Mouse (Mus musculus) hindbrain, embryonic 13.5 days (tissue): ENCODE measurements at regions not wholly inside any gene's neighbourhood (a gene's known extent, or its start where the extent isn't known, plus 50 kb on each side); places are given as distances from the start of the nearest gene placed in this dataset.
"Not testable (repeated sequence)": the region's sequence is repeated elsewhere in the genome, so short reads cannot be mapped to it uniquely, and the experiment has no call there.

Experiments
- ATAC-seq: fragments of 200-750 bp; cut with Nextera tagmentation; 2 replicates; pipeline ENCODE4 v1.8.0; 2017; ENCODE audit warnings: moderate TSS enrichment; ENCODE audit not compliant: low FRiP score
- H3K27ac ChIP-seq: fragments of 300-500 bp; sonication (generic); 2 replicates; pipeline ENCODE4 v1.5.1; 2015; ENCODE audit warnings: inconsistent platforms, mild to moderate bottlenecking, moderate library complexity
- H3K27me3 ChIP-seq: fragments of 300-500 bp; sonication (generic); 2 replicates; pipeline ENCODE4 v1.6.1; 2015; ENCODE audit warnings: mild to moderate bottlenecking, inconsistent platforms
- H3K36me3 ChIP-seq: fragments of 300-500 bp; sonication (generic); 2 replicates; pipeline ENCODE4 v1.6.1; 2015; ENCODE audit warnings: mild to moderate bottlenecking, inconsistent platforms
- H3K4me1 ChIP-seq: fragments of 300-500 bp; sonication (generic); replicated peaks from 2 replicates; pipeline ENCODE4 v1.6.1; 2015; ENCODE audit warnings: inconsistent platforms
- H3K4me2 ChIP-seq: fragments of 300-500 bp; sonication (generic); 2 replicates; pipeline ENCODE4 v1.6.1; 2015; ENCODE audit warnings: inconsistent platforms, mild to moderate bottlenecking, moderate library complexity
- H3K4me3 ChIP-seq: fragments of 300-500 bp; sonication (generic); 2 replicates; pipeline ENCODE4 v1.5.1; 2015; ENCODE audit warnings: mild to moderate bottlenecking, inconsistent platforms
- H3K9ac ChIP-seq: fragments of 300-500 bp; sonication (generic); 2 replicates; pipeline ENCODE4 v1.6.1; 2015; ENCODE audit warnings: mild to moderate bottlenecking, inconsistent platforms
- H3K9me3 ChIP-seq: fragments of 300-500 bp; sonication (generic); 2 replicates; pipeline ENCODE4 v1.6.1; 2016; ENCODE audit warnings: inconsistent platforms
- WGBS: fragments of 180-500 bp; shearing (Covaris S2); methylation state at CpG from one replicate; pipeline ENCODE4 v1.1.7; 2015; 5-methylcytosine and 5-hydroxymethylcytosine counted together

DNA sequence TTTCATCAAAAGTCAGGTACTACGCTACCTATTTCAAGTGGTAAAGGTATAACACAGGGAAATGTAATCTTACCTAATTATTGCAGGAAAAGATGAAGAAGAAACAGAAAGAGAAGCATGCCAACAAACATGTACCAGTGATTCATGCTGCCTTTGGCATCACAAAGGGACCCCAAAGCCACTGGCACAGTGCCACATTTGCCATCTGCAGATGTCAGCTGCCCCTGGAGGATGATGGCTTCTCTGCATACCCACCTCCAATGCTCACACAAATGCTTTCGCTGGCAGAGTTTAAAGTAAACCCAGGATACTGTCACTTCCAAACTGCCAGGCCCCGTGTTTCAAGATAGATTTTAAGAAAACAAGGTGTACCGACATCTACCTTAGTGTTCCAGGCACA is 168.6 kb upstream of the Fbxl7 start:
- H3K36me3 ChIP-seq = no peaks in the 10 kb centered on the region
- H3K27me3 ChIP-seq = no peaks in the 10 kb centered on the region; the same call in 1 of the 2 replicates
- H3K4me3 ChIP-seq = no peak overlapping the region
- no peak overlapping the region for H3K9ac ChIP-seq
- H3K4me2 ChIP-seq = no peak overlapping the region
- H3K4me1 ChIP-seq = 0 out of 2 replicates have a peak, but pooled peaks cover 4% of the 10 kb centered on the region
- peak; percentile 66; the same call in 1 of the 2 replicates for ATAC-seq
- peak overlapping the region; percentile 60; the same call in 1 of the 2 replicates for H3K27ac ChIP-seq
- H3K9me3 ChIP-seq = no peaks in the 10 kb centered on the region; the same call in 1 of the 2 replicates
- 74% methylated on average over 4 of the region's 4 CpGs for WGBS

DNA sequence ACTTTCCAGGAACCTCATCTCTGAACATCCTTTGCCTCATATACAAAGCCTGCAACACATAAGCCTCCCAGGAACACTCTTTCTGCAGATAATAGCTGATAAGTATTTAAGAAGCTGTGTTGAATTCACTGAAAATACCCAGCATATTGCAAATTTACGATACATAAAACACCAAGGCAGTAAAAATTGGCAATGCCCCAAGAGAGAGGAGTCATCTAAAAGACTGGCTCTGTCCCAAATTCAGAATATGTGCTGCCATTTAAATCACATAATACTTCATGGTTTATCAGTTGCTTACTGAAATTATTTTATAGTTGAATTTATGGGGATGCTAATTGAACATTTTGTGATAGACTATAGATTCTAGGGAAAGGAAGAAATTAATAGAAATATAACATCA is 172.3 kb upstream of the Fbxl7 start:
- WGBS = 63% methylated on average over 1 of the region's 1 CpGs
- H3K4me3 ChIP-seq = no peak overlapping the region
- no peaks in the 10 kb centered on the region for H3K27me3 ChIP-seq
- no peak overlapping the region for H3K9ac ChIP-seq
- H3K36me3 ChIP-seq = no peaks in the 10 kb centered on the region
- H3K27ac ChIP-seq = no peak overlapping the region
- H3K4me2 ChIP-seq = no peak overlapping the region
- no peak for ATAC-seq
- H3K4me1 ChIP-seq = 0 out of 2 replicates have a peak, but pooled peaks cover 4% of the 10 kb centered on the region
- H3K9me3 ChIP-seq = no peaks in the 10 kb centered on the region; the same call in 1 of the 2 replicates

DNA sequence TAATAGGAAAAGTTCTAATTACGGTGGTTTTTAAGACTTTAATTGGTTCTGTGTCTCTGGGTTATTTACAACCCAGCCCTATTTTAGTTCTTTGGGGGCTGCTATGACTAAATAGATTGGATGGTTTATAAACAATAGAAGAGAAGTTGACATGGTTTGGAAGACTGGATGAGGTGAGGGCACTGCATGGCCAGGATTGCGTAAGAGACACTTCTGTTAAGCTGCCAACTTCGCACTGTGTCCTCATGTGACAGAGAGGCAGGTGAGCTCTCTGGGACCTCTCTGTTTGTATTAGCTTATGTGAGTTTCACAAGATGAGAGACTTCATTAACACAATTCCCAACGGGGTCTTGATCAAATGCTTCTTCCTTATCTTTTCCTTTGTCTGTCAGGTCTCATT is 182.5 kb upstream of the Fbxl7 start:
- 91% methylated on average over 4 of the region's 4 CpGs for WGBS
- no peaks in the 10 kb centered on the region for H3K9me3 ChIP-seq
- no peaks in the 10 kb centered on the region for H3K4me1 ChIP-seq
- H3K27me3 ChIP-seq = no peaks in the 10 kb centered on the region
- no peak overlapping the region for H3K27ac ChIP-seq
- H3K4me3 ChIP-seq = no peak overlapping the region
- H3K9ac ChIP-seq = no peak overlapping the region
- no peaks in the 10 kb centered on the region for H3K36me3 ChIP-seq
- no peak overlapping the region for H3K4me2 ChIP-seq
- no peak for ATAC-seq

DNA sequence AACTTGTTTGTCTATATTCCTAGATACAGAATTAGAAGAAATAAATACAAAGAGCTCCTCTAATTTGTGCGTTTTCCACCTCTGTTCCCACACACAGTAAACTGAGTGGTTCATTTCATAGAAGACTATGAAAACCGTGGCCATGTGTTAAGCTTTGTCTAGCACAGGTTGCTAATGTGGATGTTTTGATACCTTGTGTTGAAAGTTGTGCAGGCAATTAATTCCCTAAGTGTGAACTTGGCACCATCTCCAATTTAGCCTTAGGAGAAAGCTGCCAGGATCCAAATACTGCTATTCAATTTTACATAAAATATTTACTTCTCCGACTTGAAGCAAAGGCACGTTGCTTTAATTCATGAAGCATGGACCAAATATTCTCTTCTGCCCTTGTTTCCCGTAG is 187.4 kb upstream of the Fbxl7 start:
- no peak for ATAC-seq
- H3K36me3 ChIP-seq = no peaks in the 10 kb centered on the region
- no peak overlapping the region for H3K4me2 ChIP-seq
- no peaks in the 10 kb centered on the region for H3K27me3 ChIP-seq
- no peaks in the 10 kb centered on the region for H3K9me3 ChIP-seq
- no peak overlapping the region for H3K27ac ChIP-seq
- no peak overlapping the region for H3K9ac ChIP-seq
- no peak overlapping the region for H3K4me3 ChIP-seq
- H3K4me1 ChIP-seq = no peaks in the 10 kb centered on the region
- 87% methylated on average over 5 of the region's 5 CpGs for WGBS

DNA sequence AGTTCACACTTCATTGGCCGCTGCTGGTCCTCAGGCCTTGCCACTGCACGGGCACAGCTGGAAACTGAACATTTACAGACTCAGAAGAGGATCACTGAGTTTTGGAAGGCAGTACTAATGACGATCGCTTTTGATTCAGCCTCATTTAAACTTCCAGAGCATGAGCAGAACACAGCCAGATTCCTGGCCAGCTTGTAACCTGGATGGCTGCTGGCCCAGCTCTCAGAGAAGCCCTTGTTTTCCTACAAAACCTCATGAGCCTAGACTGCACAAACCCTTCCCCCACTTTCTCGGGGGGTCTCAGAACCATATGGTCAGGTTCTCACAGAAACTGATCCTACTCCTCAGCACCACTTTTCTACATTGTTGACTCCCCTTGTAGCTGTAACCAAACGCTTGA is 188.2 kb upstream of the Fbxl7 start:
- Histone ChIP-seq H3K4me2 (no peak overlapping the region), H3K4me1 (no peaks in the 10 kb centered on the region), H3K9ac (no peak overlapping the region), H3K4me3 (no peak overlapping the region), H3K9me3 (no peaks in the 10 kb centered on the region), H3K27ac (no peak overlapping the region), H3K36me3 (no peaks in the 10 kb centered on the region), H3K27me3 (no peaks in the 10 kb centered on the region)
- WGBS = 58% methylated on average over 6 of the region's 6 CpGs
- ATAC-seq = no peak; the same call in 1 of the 2 replicates

DNA sequence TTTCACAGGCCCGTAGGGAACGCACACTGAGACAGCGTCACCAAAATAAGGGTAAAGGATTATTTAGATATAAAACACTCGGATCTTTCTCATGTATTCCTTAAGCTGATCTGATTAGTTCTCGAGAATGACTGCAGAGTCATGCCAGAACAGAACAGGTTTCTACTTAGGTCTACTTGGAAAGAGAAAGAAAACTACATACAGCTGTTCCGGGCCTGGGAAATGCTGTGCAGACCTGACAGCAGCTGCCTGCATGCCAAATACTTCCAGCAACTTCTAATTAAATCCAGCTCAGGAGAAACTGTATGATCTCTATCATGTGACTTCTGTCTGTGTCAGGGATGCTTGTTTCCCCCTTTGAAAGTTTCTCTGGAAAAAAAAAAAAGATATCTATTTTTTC is 193.8 kb upstream of the Fbxl7 start:
- Histone ChIP-seq H3K4me3 (no peak overlapping the region), H3K9me3 (no peaks in the 10 kb centered on the region), H3K27me3 (no peaks in the 10 kb centered on the region), H3K27ac (no peak overlapping the region), H3K9ac (no peak overlapping the region), H3K36me3 (no peaks in the 10 kb centered on the region), H3K4me1 (no peaks in the 10 kb centered on the region), H3K4me2 (no peak overlapping the region)
- 88% methylated on average over 6 of the region's 6 CpGs for WGBS
- no peak for ATAC-seq

DNA sequence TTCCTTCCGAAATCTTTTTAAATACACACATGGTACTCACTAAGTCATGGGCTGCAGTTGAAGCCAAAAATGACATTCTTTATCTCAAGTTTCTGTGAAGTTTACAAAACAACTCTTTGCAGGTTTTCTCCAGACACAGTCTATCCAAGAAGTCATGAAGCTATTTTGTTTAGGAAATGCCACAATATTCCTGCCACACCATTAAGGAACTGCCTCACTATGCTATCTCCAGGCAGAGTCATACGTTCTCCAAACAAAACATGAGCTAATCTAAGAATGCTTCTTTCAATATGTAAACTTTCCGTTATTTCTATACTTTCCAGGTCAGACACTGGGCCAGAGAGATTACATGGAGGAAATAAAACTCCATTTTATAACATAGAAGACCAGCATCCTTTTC is 198.7 kb upstream of the Fbxl7 start:
- Histone ChIP-seq H3K36me3 (no peaks in the 10 kb centered on the region), H3K9ac (no peak overlapping the region), H3K4me2 (no peak overlapping the region), H3K27me3 (no peaks in the 10 kb centered on the region), H3K4me1 (no peaks in the 10 kb centered on the region), H3K27ac (no peak overlapping the region), H3K4me3 (no peak overlapping the region), H3K9me3 (no peaks in the 10 kb centered on the region)
- ATAC-seq = no peak
- 92% methylated on average over 3 of the region's 3 CpGs for whole genome bisulfite sequencing

DNA sequence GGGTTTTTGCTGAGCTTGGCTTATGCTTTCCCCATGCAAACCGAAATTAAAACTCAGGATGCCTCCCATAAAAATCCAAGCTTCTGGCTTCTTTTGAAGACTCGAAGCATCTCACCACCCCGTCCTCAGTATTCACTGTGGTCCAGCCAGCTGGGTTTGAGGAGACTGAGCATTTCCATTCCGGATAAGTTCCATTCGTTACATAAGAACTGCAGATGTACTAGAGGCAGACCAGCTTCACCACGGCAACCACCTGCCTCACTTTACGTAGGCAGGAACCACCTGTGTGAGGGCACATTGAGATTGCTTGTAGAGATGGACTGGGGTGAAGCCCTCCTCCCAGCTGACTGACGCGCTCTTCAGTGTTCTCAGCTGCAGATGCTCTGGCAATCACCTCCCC is 199.9 kb upstream of the Fbxl7 start:
- Histone ChIP-seq H3K27ac (no peak overlapping the region), H3K27me3 (no peaks in the 10 kb centered on the region), H3K4me1 (no peaks in the 10 kb centered on the region), H3K4me3 (no peak overlapping the region), H3K4me2 (no peak overlapping the region), H3K36me3 (no peaks in the 10 kb centered on the region), H3K9ac (no peak overlapping the region), H3K9me3 (no peaks in the 10 kb centered on the region)
- WGBS = 90% methylated on average over 9 of the region's 9 CpGs
- ATAC-seq = no peak

DNA sequence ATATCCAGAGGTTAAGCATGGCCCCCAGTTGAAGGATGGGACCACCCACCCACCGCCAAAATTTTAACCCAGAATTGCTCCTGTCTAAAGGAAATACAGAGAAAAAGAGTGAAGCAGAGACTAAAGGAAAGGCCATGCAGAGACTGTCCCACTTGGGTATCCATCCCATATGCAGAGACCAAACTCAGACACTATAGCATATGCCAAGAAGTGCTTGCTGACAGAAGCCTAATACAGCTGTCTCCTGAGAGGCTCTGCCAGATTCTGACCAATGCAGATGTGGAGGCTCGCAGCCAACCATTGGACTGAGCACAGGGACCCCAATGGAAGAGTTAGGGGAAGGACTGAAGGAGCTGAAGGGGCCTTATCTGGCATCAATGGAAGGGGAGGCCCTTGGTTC is 206.2 kb upstream of the Fbxl7 start:
- not testable (repeated sequence) for H3K27me3 ChIP-seq, H3K27ac ChIP-seq, ATAC-seq, H3K9me3 ChIP-seq, H3K36me3 ChIP-seq, H3K4me3 ChIP-seq, H3K4me1 ChIP-seq, H3K9ac ChIP-seq, H3K4me2 ChIP-seq
- 91% methylated on average over 2 of the region's 2 CpGs for WGBS

DNA sequence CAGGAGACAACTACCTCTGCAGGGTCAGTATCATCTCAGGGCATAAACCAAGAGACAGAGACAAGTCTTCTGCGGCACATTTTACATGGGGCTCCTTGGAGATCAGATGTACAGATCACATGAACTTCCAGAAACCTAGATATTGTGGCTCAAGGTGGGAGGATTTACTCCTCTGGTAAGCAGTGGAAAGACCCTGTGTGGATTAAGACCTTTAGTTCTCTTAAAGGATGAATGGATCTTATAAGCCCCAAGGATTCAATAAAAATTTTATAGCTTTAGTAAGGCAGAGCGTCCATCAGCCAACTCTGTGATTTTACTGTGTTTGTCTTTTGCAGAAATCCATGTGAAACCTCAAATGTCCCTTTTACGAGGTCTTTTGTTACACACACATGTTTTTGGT is 213.8 kb upstream of the Fbxl7 start:
- no peak overlapping the region for H3K4me2 ChIP-seq
- H3K9me3 ChIP-seq = no peaks in the 10 kb centered on the region
- ATAC-seq = no peak
- WGBS = 92% methylated on average over 3 of the region's 3 CpGs
- H3K27me3 ChIP-seq = no peaks in the 10 kb centered on the region
- no peak overlapping the region for H3K27ac ChIP-seq
- no peaks in the 10 kb centered on the region for H3K4me1 ChIP-seq
- H3K4me3 ChIP-seq = no peak overlapping the region
- H3K36me3 ChIP-seq = no peaks in the 10 kb centered on the region
- H3K9ac ChIP-seq = no peak overlapping the region

DNA sequence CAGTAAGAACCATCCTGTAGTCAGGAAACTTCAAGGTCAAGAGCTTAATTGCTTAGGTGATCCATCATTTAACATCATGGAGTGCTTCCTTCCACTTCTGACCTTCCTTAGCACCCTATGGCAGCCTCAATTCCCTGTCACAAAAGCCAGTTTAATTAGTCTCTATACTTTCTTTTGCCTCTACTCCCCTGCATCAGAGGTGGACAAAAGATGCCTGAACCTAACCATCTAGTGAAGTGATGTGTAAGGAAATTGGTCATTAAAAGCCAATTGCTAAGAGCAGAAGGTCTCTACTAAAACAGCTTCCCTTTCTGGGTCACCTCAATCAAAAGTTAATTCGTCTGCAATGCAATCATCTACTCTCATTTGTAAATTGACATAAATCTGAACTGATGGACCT is 234.3 kb upstream of the Fbxl7 start:
- H3K4me1 ChIP-seq = peaks cover 6% of the 10 kb centered on the region; the same call in 1 of the 2 replicates
- H3K4me2 ChIP-seq = no peak overlapping the region
- H3K36me3 ChIP-seq = no peaks in the 10 kb centered on the region
- ATAC-seq = no peak
- no peak overlapping the region for H3K4me3 ChIP-seq
- no peaks in the 10 kb centered on the region for H3K9me3 ChIP-seq
- no peak overlapping the region for H3K9ac ChIP-seq
- H3K27ac ChIP-seq = no peak overlapping the region
- no peaks in the 10 kb centered on the region for H3K27me3 ChIP-seq
- 37% methylated on average over 1 of the region's 1 CpGs for WGBS

DNA sequence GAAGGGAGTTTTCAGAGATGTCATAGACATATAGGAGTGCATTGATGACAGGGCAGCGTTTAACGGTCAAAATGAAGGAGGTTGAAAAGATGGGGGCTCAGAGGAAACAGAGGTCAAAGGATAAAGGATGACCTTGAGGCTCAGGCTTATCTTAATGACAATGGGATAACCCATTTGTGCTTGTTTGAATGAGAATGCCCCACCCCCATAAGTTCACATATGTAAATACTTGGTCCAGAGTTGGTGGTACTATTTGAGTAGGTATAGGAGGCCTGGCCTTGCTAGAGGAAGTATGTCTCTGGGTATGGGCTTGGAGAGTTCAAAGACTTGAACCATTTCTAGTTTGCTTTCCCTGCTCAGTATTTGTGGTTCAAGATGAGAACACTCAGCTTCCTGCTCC is 237.4 kb upstream of the Fbxl7 start:
- H3K9me3 ChIP-seq = no peaks in the 10 kb centered on the region
- 72% methylated on average over 2 of the region's 2 CpGs for WGBS
- H3K4me1 ChIP-seq = no peaks in the 10 kb centered on the region
- no peak overlapping the region for H3K4me3 ChIP-seq
- ATAC-seq = no peak
- H3K9ac ChIP-seq = no peak overlapping the region
- H3K27me3 ChIP-seq = no peaks in the 10 kb centered on the region
- no peaks in the 10 kb centered on the region for H3K36me3 ChIP-seq
- no peak overlapping the region for H3K27ac ChIP-seq
- H3K4me2 ChIP-seq = no peak overlapping the region

DNA sequence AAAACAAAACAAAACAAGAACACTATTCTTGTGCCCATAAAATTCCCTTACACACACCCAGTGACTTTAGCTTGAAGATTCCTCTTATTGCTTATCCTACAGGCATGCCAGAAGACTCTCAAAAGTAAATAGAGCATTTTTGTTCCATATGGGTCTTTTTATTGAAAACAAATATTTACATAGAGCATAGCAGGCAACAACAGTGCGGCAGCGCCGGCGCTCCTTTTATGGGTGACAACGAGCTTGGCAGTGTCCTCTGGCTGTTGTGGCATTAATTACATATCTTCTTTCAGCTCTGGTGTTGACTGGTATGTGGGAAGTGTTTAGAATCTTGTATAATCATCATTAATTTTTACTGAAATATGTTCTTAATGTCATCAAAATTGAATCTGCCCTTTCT is 242.2 kb upstream of the Fbxl7 start:
- Histone ChIP-seq H3K27me3 (no peaks in the 10 kb centered on the region), H3K36me3 (no peaks in the 10 kb centered on the region), H3K4me3 (no peak overlapping the region), H3K4me2 (no peak overlapping the region), H3K9me3 (no peaks in the 10 kb centered on the region), H3K4me1 (no peaks in the 10 kb centered on the region), H3K9ac (no peak overlapping the region), H3K27ac (no peak overlapping the region)
- ATAC-seq = no peak
- 91% methylated on average over 5 of the region's 5 CpGs for WGBS

DNA sequence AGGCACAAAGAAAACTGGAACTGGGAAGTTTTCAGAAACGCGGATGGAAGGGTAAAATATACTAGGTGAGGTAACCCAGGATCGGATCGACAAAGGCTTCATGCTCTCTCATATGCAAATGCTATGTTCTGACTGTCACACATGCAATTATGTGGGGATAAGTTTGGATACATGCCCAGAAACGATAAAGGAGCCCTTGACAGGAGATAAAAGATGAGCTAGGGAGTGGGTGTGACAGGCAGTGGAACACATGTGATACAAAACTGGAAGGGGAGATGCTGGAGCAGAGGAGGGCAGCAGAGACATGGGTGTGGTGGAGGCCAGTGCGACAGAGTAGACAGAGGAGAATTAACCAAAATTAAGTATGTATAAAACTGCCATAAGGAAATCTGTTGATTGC is 250.5 kb upstream of the Fbxl7 start:
- Histone ChIP-seq H3K4me3 (no peak overlapping the region), H3K4me2 (no peak overlapping the region), H3K9me3 (no peaks in the 10 kb centered on the region), H3K4me1 (no peaks in the 10 kb centered on the region; the same call in 1 of the 2 replicates), H3K9ac (no peak overlapping the region), H3K27me3 (no peaks in the 10 kb centered on the region), H3K36me3 (no peaks in the 10 kb centered on the region), H3K27ac (no peak overlapping the region)
- 63% methylated on average over 6 of the region's 6 CpGs for WGBS
- peak; percentile 43; the same call in 1 of the 2 replicates for ATAC-seq
